Mouse (Mus musculus) layer of hippocampus, adult 2 months (tissue): ENCODE results near the gene Dnajc8. TPM values are rescaled to one million over a fixed set of nuclear protein-coding genes. Genes with fewer than 3 reads are reported as not detected.

Experiments used
- DNase-seq, 2 experiments: peaks; one replicate each; pipeline ENCODE4 v3.0.0; 2022; ENCODE audit warnings: low spot score in 2 of 2
- H3K27ac ChIP-seq: fragments of 200-600 bp; 2 replicates; pipeline ENCODE4 v1.8.1; 2022
- H3K4me3 ChIP-seq: fragments of 200-600 bp; 2 replicates; pipeline ENCODE4 v1.8.1; 2022; ENCODE audit warnings: mild to moderate bottlenecking
- CTCF ChIP-seq: fragments of 200-600 bp; conservative IDR thresholded peaks from 2 replicates; pipeline ENCODE4 v1.8.1; 2022; ENCODE audit warnings: antibody characterized with exemption, mild to moderate bottlenecking, moderate library complexity
- long read RNA-seq, 2 experiments: library from polyadenylated mRNA; stranded (forward); transcript quantifications; one replicate each; pipeline ENCODE4 v2.0.0; 2021; ENCODE audit warnings: borderline mapping rate in 2 of 2
- total RNA-seq, 2 experiments: library from RNA; stranded (reverse); gene quantifications; 2 replicates each; pipeline ENCODE4 v1.2.3; 2021

Gene Dnajc8
- total RNA-seq, result 10 to 100 TPM; 87.9 to 92.9 TPM
- long read RNA-seq, experiment 1, transcript Dnajc8-202 (9 exons, 1,401 nt), result major isoform, 58 of 78 reads
- long read RNA-seq, experiment 1, partial matches to known transcripts, result 3 of 78 reads
- long read RNA-seq, experiment 1, other reads (novel, unspliced or antisense), result 15 of 78 reads
- long read RNA-seq, experiment 2, transcript Dnajc8-202 (9 exons, 1,401 nt), result major isoform, 106 of 125 reads
- long read RNA-seq, experiment 2, partial matches to known transcripts, result 3 of 125 reads
- long read RNA-seq, experiment 2, other reads (novel, unspliced or antisense), result 15 of 125 reads

GRCm38 (mm10) chr4:132535406-132536121 is at the start of gene Dnajc8:
Gene Dnajc8 (plus strand): TSS chr4:132535550.
- H3K27ac ChIP-seq, result peak within 1 kb of the TSS; percentile 92
- DNase-seq, result peak; percentile 93 to 95
- TF ChIP-seq CTCF, result no peak
- H3K4me3 ChIP-seq, result peak within 1 kb of the TSS; percentile 98

GRCm38 (mm10) chr4:132488521-132488920 is 46.8 kb upstream of the Dnajc8 start:
- Histone ChIP-seq H3K4me3 (no peak overlapping the region), H3K27ac (no peak overlapping the region)
- no peak for TF ChIP-seq CTCF
- DNase-seq, result no peak

GRCm38 (mm10) chr4:132488976-132489375 is 46.4 kb upstream of the Dnajc8 start:
- Histone ChIP-seq H3K27ac (no peak overlapping the region), H3K4me3 (no peak overlapping the region)
- no peak for DNase-seq
- TF ChIP-seq CTCF, result no peak

GRCm38 (mm10) chr4:132490273-132491010 is 44.9 kb upstream of the Dnajc8 start:
- no peak for TF ChIP-seq CTCF
- no peak for DNase-seq
- H3K27ac ChIP-seq, result no peak overlapping the region
- H3K4me3 ChIP-seq, result no peak overlapping the region

GRCm38 (mm10) chr4:132491057-132491456 is 44.3 kb upstream of the Dnajc8 start:
- H3K4me3 ChIP-seq, result no peak overlapping the region
- TF ChIP-seq CTCF, result no peak
- no peak for DNase-seq
- no peak overlapping the region for H3K27ac ChIP-seq

- H3K27ac ChIP-seq, result peak overlapping the region; percentile 61
Observed at GRCm38 (mm10) chr4:132491748-132492147, 43.6 kb upstream of the Dnajc8 start.

GRCm38 (mm10) chr4:132492178-132493060 is 42.9 kb upstream of the Dnajc8 start:
- peak; percentile 12 to 56 for DNase-seq
- Histone ChIP-seq H3K27ac (peak overlapping the region; percentile 61), H3K4me3 (no peak overlapping the region)
- TF ChIP-seq CTCF, result no peak

More at GRCm38 (mm10) chr4:132491748-132492147, 43.6 kb upstream of the Dnajc8 start:
- TF ChIP-seq CTCF, result no peak
- H3K4me3 ChIP-seq, result no peak overlapping the region
- DNase-seq, result no peak

GRCm38 (mm10) chr4:132494271-132494918 is 41.0 kb upstream of the Dnajc8 start:
- peak in 1 of 2 experiments; percentile 38 for DNase-seq
- Histone ChIP-seq H3K4me3 (no peak overlapping the region), H3K27ac (peak overlapping the region; percentile 18; the same call in 1 of the 2 replicates)
- no peak for TF ChIP-seq CTCF

GRCm38 (mm10) chr4:132501639-132502038 is 33.7 kb upstream of the Dnajc8 start:
- no peak for DNase-seq
- TF ChIP-seq CTCF, result no peak
- Histone ChIP-seq H3K27ac (no peak overlapping the region), H3K4me3 (no peak overlapping the region)

- TF ChIP-seq CTCF, result no peak
- no peak for DNase-seq
- no peak overlapping the region for H3K4me3 ChIP-seq
- no peak overlapping the region for H3K27ac ChIP-seq
Observed at GRCm38 (mm10) chr4:132503344-132503743, 32.0 kb upstream of the Dnajc8 start.

- DNase-seq, result no peak
- no peak overlapping the region for H3K4me3 ChIP-seq
- no peak for TF ChIP-seq CTCF
- H3K27ac ChIP-seq, result no peak overlapping the region
Observed at GRCm38 (mm10) chr4:132505034-132505738, 30.2 kb upstream of the Dnajc8 start.
